In the genomic region with DNA sequence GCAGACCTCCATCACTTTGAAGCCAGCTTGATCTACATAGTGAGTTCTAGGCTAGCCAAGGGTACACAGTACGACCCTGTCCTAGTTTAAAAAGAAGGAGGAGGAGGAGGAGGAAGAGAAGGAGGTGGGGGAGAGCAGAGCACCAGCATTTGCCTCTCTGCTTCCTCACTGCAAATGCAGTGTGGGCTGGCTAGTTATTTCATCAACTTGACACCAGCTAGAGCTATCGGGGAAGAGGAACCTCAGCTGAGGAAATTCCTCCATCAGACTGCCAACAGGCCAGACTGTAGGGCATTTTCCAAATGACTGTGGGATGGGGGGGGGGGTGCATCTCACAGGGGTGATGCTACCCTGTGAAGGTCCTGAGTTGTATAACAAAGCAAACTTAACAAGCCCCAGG, we compare ENCODE assay signal across 15 mouse cellular contexts. TPM values are rescaled to one million over a fixed set of nuclear protein-coding genes. Genes with fewer than 3 reads are reported as not detected.
"Had no signal": no experiment of that assay in that cellular context is flagged by ENCODE, and none has a peak within 500 bp of the region (broad histone marks: within the 10 kb centered on the region; RNA-seq: fewer than 3 reads in every experiment).

No protein-coding gene starts in this region.

- H3K4me3 ChIP-seq: kidney, embryonic 15.5 days; limb, embryonic 15.5 days; liver, embryonic 13.5 days; midbrain, embryonic 10.5 days; neural tube, embryonic 12.5 days had no signal

- H3K27ac ChIP-seq: kidney, embryonic 15.5 days; limb, embryonic 15.5 days; liver, embryonic 13.5 days; midbrain, embryonic 10.5 days; neural tube, embryonic 12.5 days had no signal

- H3K4me1 ChIP-seq: kidney, embryonic 15.5 days; liver, embryonic 13.5 days; midbrain, embryonic 10.5 days; neural tube, embryonic 12.5 days had no signal

- DNase-seq: kidney, adult 2 months; kidney, postnatal 14 days; layer of hippocampus, postnatal 36 days; liver, embryonic 13.5 days; midbrain, embryonic 14.5 days; right cerebral cortex, postnatal 4 days; spleen, adult 18-20 months; thymus, adult 18-20 months; thymus, postnatal 36 days had no signal

- H3K36me3 ChIP-seq: kidney, embryonic 15.5 days; limb, embryonic 15.5 days; liver, embryonic 13.5 days; midbrain, embryonic 10.5 days; neural tube, embryonic 12.5 days had no signal

- H3K27me3 ChIP-seq: kidney, embryonic 15.5 days; limb, embryonic 15.5 days; liver, embryonic 13.5 days; neural tube, embryonic 12.5 days had no signal

- ATAC-seq: intestine, embryonic 16.5 days had no signal

RNA-seq across cellular contexts. Expression of a gene that starts 31.9 kb away (rescaled TPM):
- polyA plus RNA-seq: midbrain, embryonic 10.5 days; midbrain, embryonic 14.5 days; neural tube, embryonic 12.5 days; stomach, embryonic 14.5 days had no signal
